Mouse (Mus musculus): ENCODE data around the gene Gm20388. TPM values are rescaled to one million over a fixed set of nuclear protein-coding genes. Genes with fewer than 3 reads are reported as not detected.

The Gm20388 gene
- polyA plus RNA-seq, 1 experiment from 2014 or later, result not detected

DNA sequence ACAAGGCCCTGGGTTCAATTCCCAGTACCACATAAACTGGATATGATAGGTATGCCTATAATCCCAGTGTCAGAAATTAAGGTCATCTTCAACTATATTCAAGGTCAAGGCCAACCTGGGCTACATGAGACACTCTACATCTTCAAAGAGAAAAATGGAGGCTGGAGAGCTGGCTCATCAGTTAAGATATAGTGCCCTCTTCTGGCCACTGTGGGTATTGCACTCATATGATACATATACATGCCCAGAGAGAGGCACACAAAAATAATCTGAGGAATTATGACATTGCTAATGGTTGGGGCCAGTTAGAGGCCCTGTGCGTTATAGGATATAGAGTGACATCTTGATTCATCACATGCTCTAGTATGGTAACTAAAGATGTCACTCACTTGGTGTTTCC is 523.1 kb downstream of the Gm20388 start:
- WGBS, result 93% methylated on average over 1 of the region's 1 CpGs
- Histone ChIP-seq H3K4me2 (replicated peaks; ENCODE audit: low read depth, low read length) (no peak overlapping the region), H3K9ac (ENCODE audit: low read depth, low read length) (no peak overlapping the region), H3K9me3 (ENCODE audit: control insufficient read depth, low read length) (no peaks in the 10 kb centered on the region), H3K4me1 (ENCODE audit: control insufficient read depth, insufficient read depth, low read length) (peaks cover 28% of the 10 kb centered on the region), H3K36me3 (ENCODE audit: control insufficient read depth, insufficient read depth, low read length) (no peaks in the 10 kb centered on the region), H3K27me3 (ENCODE audit: control insufficient read depth, insufficient read depth, low read length) (no peaks in the 10 kb centered on the region; the same call in 1 of the 2 replicates), H3K4me3 (ENCODE audit: low read length) (no peak overlapping the region), H3K27ac (ENCODE audit: low read depth, low read length) (no peak overlapping the region)
- ATAC-seq (ENCODE audit: low FRiP score, low TSS enrichment), result no peak

DNA sequence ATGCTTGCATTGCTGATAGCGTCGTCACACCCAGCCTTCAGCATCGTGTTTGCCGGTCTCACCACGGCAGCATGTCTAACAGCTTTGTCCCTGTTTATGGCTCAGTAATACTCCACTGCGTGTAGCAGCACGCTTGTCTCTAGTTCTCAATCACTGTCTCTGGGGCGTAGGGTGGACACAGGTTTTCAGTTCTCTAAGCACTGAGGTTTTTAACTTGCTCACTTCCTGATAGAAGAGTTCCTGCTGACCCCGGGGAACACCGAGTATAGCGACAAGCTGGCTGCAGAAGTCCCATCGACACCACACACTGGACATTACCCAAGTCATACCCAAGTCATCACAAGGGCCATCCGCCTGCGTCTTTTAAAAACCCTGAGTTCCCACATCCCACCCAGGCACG is 525.1 kb downstream of the Gm20388 start:
- no peak overlapping the region for H3K4me3 ChIP-seq (ENCODE audit: low read length)
- no peaks in the 10 kb centered on the region for H3K9me3 ChIP-seq (ENCODE audit: control insufficient read depth, low read length)
- H3K27ac ChIP-seq (ENCODE audit: low read depth, low read length), result no peak overlapping the region
- H3K27me3 ChIP-seq (ENCODE audit: control insufficient read depth, insufficient read depth, low read length), result peaks cover 6% of the 10 kb centered on the region
- H3K4me1 ChIP-seq (ENCODE audit: control insufficient read depth, insufficient read depth, low read length), result peaks cover 49% of the 10 kb centered on the region
- H3K36me3 ChIP-seq (ENCODE audit: control insufficient read depth, insufficient read depth, low read length), result no peaks in the 10 kb centered on the region
- WGBS, result 93% methylated on average over 15 of the region's 15 CpGs
- H3K4me2 ChIP-seq (replicated peaks; ENCODE audit: low read depth, low read length), result no peak overlapping the region
- H3K9ac ChIP-seq (ENCODE audit: low read depth, low read length), result no peak overlapping the region
- no peak for ATAC-seq (ENCODE audit: low FRiP score, low TSS enrichment)

DNA sequence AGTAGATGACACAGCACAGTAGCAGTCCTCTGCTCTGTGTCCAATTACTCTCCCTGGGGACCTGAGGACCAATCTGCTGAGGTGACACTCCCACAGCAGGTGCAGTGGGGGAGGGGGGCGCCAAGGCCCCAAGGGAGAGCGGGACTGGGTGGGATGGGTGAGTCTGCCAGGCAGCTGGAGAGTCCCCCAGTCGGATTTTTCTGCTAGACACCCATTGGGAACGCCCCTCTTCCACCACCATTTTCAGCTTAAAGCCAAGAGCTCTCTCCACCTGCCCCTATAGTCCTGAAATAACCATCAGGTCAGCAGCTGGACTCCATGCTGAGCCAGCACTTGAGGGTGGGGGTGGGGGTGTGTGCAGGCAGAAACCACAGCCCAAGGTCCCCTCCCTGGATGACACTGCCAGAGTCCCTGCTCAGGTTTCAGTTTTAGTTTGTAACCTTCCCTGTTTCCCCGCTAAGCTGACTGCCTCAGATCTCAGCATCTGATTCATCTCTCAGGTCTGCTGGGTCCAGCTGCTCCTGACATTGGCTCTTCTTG is 525.9 kb downstream of the Gm20388 start:
- H3K27me3 ChIP-seq (ENCODE audit: control insufficient read depth, insufficient read depth, low read length), result peaks cover 6% of the 10 kb centered on the region
- H3K27ac ChIP-seq (ENCODE audit: low read depth, low read length), result no peak overlapping the region
- no peak overlapping the region for H3K4me3 ChIP-seq (ENCODE audit: low read length)
- WGBS, result 49% methylated on average over 4 of the region's 5 CpGs
- H3K9ac ChIP-seq (ENCODE audit: low read depth, low read length), result 0 out of 2 replicates have a peak overlapping the region, but pooled peaks have one; percentile 7
- H3K4me1 ChIP-seq (ENCODE audit: control insufficient read depth, insufficient read depth, low read length), result peaks cover 54% of the 10 kb centered on the region
- no peaks in the 10 kb centered on the region for H3K36me3 ChIP-seq (ENCODE audit: control insufficient read depth, insufficient read depth, low read length)
- no peaks in the 10 kb centered on the region for H3K9me3 ChIP-seq (ENCODE audit: control insufficient read depth, low read length)
- no peak for ATAC-seq (ENCODE audit: low FRiP score, low TSS enrichment)
- H3K4me2 ChIP-seq (replicated peaks; ENCODE audit: low read depth, low read length), result no peak overlapping the region

DNA sequence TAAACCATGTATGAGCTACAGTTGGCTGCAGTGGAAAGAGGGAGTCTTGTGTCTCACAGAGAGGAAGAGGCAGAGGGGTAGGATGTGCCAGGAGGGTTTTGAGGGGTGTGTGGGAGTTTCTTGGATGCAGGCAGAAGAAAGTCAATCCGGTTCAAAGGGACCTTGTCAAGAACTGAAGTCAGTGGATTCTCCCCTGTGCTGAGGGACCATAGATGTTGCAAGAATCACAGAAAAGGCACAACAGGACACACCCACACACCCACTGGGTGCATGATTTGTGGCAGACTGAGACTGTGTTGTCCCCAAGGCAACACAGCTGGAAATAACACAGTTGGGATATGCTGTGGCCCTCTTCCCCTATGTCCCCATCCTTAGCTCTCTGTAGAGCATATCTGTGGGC is 526.6 kb downstream of the Gm20388 start:
- 38% methylated on average over 1 of the region's 1 CpGs for WGBS
- no peak overlapping the region for H3K9ac ChIP-seq (ENCODE audit: low read depth, low read length)
- no peak for ATAC-seq (ENCODE audit: low FRiP score, low TSS enrichment)

DNA sequence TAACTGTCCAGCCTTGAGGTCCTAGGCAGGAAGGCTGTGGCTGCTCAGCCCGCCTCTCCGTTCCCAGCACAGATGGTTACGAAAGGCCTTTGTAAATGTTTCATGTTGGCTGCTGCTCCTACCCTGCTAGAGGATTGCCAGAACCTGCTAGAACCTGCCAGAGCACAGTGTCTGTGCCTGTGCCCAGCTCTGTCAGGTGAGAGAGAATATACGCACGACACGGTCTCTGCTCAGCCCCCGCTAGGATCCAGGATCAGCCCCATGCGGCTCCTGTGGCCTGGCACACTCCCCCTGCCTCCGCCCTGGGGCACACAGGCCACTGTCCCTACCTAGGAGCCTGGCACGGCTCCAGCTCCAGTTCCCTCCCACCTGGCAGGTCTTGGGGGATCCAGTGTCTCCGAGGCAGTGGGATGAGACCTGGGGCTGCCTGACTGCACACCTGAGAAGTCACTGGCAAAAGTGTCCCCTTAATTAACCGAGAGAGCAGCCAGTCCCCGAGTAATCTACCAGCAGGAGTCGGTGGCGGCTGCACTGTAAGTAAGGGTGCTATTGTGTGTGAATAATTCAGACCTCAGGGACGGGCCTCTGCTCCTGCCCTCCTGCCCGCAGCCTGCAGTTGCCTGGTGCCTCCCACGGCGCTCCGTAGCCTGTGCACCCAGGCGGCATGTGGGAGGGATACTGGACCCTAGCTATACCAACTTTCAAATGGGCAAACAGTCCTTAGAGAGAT is 527.2 kb downstream of the Gm20388 start:
- Histone ChIP-seq H3K27ac (ENCODE audit: low read depth, low read length) (no peak overlapping the region), H3K4me2 (replicated peaks; ENCODE audit: low read depth, low read length) (no peak overlapping the region), H3K4me1 (ENCODE audit: control insufficient read depth, insufficient read depth, low read length) (peaks cover 64% of the 10 kb centered on the region), H3K4me3 (ENCODE audit: low read length) (no peak overlapping the region), H3K9ac (ENCODE audit: low read depth, low read length) (no peak overlapping the region), H3K36me3 (ENCODE audit: control insufficient read depth, insufficient read depth, low read length) (no peaks in the 10 kb centered on the region), H3K9me3 (ENCODE audit: control insufficient read depth, low read length) (no peaks in the 10 kb centered on the region), H3K27me3 (ENCODE audit: control insufficient read depth, insufficient read depth, low read length) (peaks cover 6% of the 10 kb centered on the region)
- ATAC-seq (ENCODE audit: low FRiP score, low TSS enrichment), result no peak
- 51% methylated on average over 21 of the region's 21 CpGs for WGBS

More for the DNA sequence above, 526.6 kb downstream of the Gm20388 start:
- Histone ChIP-seq H3K27ac (ENCODE audit: low read depth, low read length) (no peak overlapping the region), H3K4me2 (replicated peaks; ENCODE audit: low read depth, low read length) (no peak overlapping the region), H3K27me3 (ENCODE audit: control insufficient read depth, insufficient read depth, low read length) (peaks cover 6% of the 10 kb centered on the region), H3K4me3 (ENCODE audit: low read length) (no peak overlapping the region), H3K36me3 (ENCODE audit: control insufficient read depth, insufficient read depth, low read length) (no peaks in the 10 kb centered on the region), H3K4me1 (ENCODE audit: control insufficient read depth, insufficient read depth, low read length) (peaks cover 58% of the 10 kb centered on the region), H3K9me3 (ENCODE audit: control insufficient read depth, low read length) (no peaks in the 10 kb centered on the region)

DNA sequence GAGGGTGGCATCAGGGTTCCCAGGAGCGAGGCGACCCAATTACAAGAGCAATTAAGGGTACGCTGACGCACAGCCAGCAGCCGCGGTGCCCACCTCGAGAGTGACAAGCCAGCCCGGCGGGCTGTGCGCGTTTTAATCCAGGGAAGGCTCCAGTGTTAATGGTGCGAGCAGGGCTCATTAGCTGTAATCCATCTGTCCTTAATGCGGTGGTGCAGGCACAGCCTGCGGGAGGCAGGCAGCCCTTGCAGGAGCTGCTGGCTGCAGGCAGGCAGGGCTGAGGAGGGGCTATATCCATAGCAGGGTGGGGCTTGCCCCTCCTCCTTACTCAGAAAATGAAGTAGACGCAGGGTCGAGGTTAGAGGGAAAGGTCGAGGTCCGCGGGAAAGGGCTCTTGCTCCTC is 528.7 kb downstream of the Gm20388 start:
- Histone ChIP-seq H3K4me2 (replicated peaks; ENCODE audit: low read depth, low read length) (no peak overlapping the region), H3K27ac (ENCODE audit: low read depth, low read length) (no peak overlapping the region), H3K27me3 (ENCODE audit: control insufficient read depth, insufficient read depth, low read length) (peaks cover 6% of the 10 kb centered on the region), H3K4me3 (ENCODE audit: low read length) (no peak overlapping the region), H3K4me1 (ENCODE audit: control insufficient read depth, insufficient read depth, low read length) (peaks cover 66% of the 10 kb centered on the region), H3K9me3 (ENCODE audit: control insufficient read depth, low read length) (no peaks in the 10 kb centered on the region), H3K9ac (ENCODE audit: low read depth, low read length) (peak overlapping the region; percentile 5; the same call in 1 of the 2 replicates), H3K36me3 (ENCODE audit: control insufficient read depth, insufficient read depth, low read length) (no peaks in the 10 kb centered on the region)
- 8% methylated on average over 19 of the region's 19 CpGs for WGBS
- peak; percentile 59 for ATAC-seq (ENCODE audit: low FRiP score, low TSS enrichment)

DNA sequence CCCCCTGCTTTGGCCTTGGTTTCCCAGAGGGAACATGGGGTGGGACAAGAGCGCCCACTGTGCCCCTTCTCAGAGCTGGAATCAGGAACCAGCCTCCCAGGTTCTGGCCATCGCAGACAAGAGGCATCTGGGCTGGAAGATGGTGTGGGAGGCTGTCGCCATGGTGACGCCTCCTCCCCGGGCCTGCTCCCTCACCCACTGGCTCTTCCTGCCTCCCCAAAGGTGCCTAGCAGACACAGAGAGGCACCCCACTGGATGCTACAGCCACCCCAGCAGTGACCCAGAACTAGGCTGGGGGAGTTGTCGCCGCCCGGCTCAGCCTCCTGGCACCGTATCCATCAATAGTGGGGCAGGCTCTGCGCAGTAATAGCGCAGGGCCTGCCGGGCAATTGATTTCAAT is 530.1 kb downstream of the Gm20388 start:
- no peaks in the 10 kb centered on the region for H3K36me3 ChIP-seq (ENCODE audit: control insufficient read depth, insufficient read depth, low read length)
- no peaks in the 10 kb centered on the region for H3K9me3 ChIP-seq (ENCODE audit: control insufficient read depth, low read length)
- peaks cover 6% of the 10 kb centered on the region for H3K27me3 ChIP-seq (ENCODE audit: control insufficient read depth, insufficient read depth, low read length)
- H3K9ac ChIP-seq (ENCODE audit: low read depth, low read length), result no peak overlapping the region
- H3K4me2 ChIP-seq (replicated peaks; ENCODE audit: low read depth, low read length), result no peak overlapping the region
- peaks cover 75% of the 10 kb centered on the region for H3K4me1 ChIP-seq (ENCODE audit: control insufficient read depth, insufficient read depth, low read length)
- 48% methylated on average over 12 of the region's 12 CpGs for WGBS
- H3K4me3 ChIP-seq (ENCODE audit: low read length), result no peak overlapping the region
- no peak overlapping the region for H3K27ac ChIP-seq (ENCODE audit: low read depth, low read length)
- no peak for ATAC-seq (ENCODE audit: low FRiP score, low TSS enrichment)

DNA sequence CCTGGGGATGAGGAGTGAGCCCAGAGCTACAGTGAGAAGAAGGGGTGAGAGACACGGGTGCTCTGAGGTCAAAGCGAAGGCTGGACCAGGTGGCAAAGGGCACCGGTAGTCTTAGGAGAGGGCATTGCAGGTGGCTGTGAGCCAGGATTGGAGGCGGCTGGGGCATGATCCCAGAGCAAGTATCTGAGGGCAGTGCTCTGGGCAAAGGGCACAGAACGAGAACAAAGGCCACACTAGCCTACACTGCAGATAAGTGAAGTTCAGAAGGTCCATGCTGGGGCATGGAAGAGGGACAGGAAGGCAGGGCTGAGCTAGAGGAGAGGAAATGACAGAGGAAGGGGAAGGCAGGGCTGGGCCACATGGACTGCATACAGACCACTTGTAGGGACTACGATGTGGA is 531.0 kb downstream of the Gm20388 start:
- Histone ChIP-seq H3K4me1 (ENCODE audit: control insufficient read depth, insufficient read depth, low read length) (peaks cover 67% of the 10 kb centered on the region), H3K27me3 (ENCODE audit: control insufficient read depth, insufficient read depth, low read length) (peaks cover 6% of the 10 kb centered on the region), H3K9ac (ENCODE audit: low read depth, low read length) (no peak overlapping the region), H3K4me2 (replicated peaks; ENCODE audit: low read depth, low read length) (no peak overlapping the region), H3K9me3 (ENCODE audit: control insufficient read depth, low read length) (no peaks in the 10 kb centered on the region), H3K27ac (ENCODE audit: low read depth, low read length) (no peak overlapping the region), H3K4me3 (ENCODE audit: low read length) (no peak overlapping the region), H3K36me3 (ENCODE audit: control insufficient read depth, insufficient read depth, low read length) (no peaks in the 10 kb centered on the region)
- no peak for ATAC-seq (ENCODE audit: low FRiP score, low TSS enrichment)
- WGBS, result 81% methylated on average over 6 of the region's 6 CpGs

DNA sequence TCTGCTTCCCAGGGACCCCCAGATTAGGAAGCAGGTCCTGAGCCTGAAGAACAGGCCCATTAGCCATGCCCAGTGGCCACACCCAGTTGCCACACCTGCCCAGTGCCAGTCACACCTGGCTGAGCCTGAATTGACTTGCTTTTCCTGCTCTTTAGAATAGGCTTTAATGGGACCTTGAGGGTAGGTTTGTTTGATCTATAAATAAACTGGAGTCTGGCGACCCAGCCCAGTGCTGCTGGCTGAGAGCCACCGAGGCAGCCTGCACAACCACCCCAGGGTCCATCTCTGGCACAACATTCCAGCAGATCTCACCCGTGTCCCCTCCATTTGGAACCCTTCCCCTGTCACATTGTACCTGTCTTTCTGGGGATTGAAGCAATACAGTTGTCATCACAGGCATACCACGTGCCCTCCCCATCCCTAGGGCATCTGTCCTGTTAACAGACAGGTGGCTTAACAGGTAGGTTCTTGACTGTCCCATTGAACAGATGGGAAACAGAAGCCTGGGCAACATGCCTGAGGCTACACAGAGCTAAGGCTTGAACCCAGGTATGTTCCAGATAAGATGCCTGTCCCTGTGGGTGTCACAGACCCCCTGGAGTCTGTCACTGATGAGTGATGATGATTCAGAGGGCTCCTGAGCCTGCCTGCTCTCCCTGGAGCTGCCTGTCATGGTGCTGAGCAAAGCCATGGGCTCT is 531.8 kb downstream of the Gm20388 start:
- Histone ChIP-seq H3K4me1 (ENCODE audit: control insufficient read depth, insufficient read depth, low read length) (peaks cover 59% of the 10 kb centered on the region), H3K27me3 (ENCODE audit: control insufficient read depth, insufficient read depth, low read length) (peaks cover 6% of the 10 kb centered on the region), H3K9me3 (ENCODE audit: control insufficient read depth, low read length) (no peaks in the 10 kb centered on the region), H3K9ac (ENCODE audit: low read depth, low read length) (no peak overlapping the region), H3K27ac (ENCODE audit: low read depth, low read length) (no peak overlapping the region), H3K36me3 (ENCODE audit: control insufficient read depth, insufficient read depth, low read length) (no peaks in the 10 kb centered on the region), H3K4me3 (ENCODE audit: low read length) (no peak overlapping the region), H3K4me2 (replicated peaks; ENCODE audit: low read depth, low read length) (no peak overlapping the region)
- 50% methylated on average over 4 of the region's 4 CpGs for WGBS
- no peak for ATAC-seq (ENCODE audit: low FRiP score, low TSS enrichment)
